Mouse (Mus musculus) lung, adult 2 months (tissue): ENCODE measurements at regions not wholly inside any gene's neighbourhood (a gene's known extent, or its start where the extent isn't known, plus 50 kb on each side); places are given as distances from the start of the nearest gene placed in this dataset.

Experiments used
- CTCF ChIP-seq: fragments of 200-500 bp; IDR thresholded peaks from 2 replicates; pipeline ENCODE4 v1.5.1; 2011; ENCODE audit warnings: mild to moderate bottlenecking, low read length, control low read depth; ENCODE audit not compliant: insufficient read depth
- POLR2A ChIP-seq: fragments of 200-500 bp; IDR thresholded peaks from 2 replicates; pipeline ENCODE4 v1.6.1; 2011; ENCODE audit warnings: low read depth, mild to moderate bottlenecking, control low read depth, low read length, borderline replicate concordance; ENCODE audit errors: extremely low read depth

DNA sequence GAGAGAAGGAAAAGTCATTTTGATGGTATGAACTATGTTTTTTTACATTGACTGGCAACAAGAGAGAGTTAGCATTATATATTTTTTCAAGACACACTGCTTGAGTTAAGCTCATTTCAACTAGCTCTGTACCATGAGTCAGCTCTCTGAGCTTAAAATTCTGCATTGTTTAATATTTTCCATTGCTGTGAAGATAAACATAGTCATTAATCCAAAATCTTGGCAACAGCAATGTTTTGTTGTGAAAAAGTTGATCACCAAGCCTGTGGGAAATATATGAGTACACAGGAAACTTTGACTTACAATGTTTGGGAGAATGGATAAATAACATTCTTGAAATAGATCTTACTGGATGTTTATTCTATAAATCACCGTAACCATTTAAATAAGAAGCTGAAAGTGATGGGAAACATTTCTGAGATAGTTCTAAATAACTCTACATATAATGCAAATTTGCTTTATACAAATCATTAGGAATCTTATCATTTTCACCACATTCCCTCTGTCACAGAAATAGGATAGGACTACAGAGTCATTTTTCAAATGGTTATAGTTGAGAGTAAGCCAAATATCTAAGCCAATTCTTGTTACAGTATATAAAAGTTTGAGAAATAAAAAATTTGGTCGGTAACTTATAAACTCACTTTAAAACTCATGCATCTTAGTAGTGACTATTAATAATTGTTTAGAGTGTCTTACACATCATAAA is 290.2 kb upstream of the C030005K15Rik start:
- TF ChIP-seq CTCF (no peak), POLR2A (no peak)
